Mouse (Mus musculus) neural tube, embryonic 15.5 days (tissue): Measurements from ENCODE around the gene Pank3. TPM values are rescaled to one million over a fixed set of nuclear protein-coding genes. Genes with fewer than 3 reads are reported as not detected.
A peak's percentile ranks its signal among the peaks of the same experiment; 100 is the strongest.
"Not testable (repeated sequence)": the region's sequence is repeated elsewhere in the genome, so short reads cannot be mapped to it uniquely, and the experiment has no call there.

Experiments used
- ATAC-seq: fragments of 200-750 bp; cut with Nextera tagmentation; 2 replicates; pipeline ENCODE4 v1.8.0; 2017; ENCODE audit warnings: mild to moderate bottlenecking, moderate TSS enrichment, moderate library complexity; ENCODE audit not compliant: low FRiP score
- H3K27ac ChIP-seq: fragments of 300-500 bp; sonication (generic); replicated peaks from 2 replicates; pipeline ENCODE4 v1.5.1; 2015; ENCODE audit warnings: mild to moderate bottlenecking, inconsistent platforms
- H3K27me3 ChIP-seq: fragments of 300-500 bp; sonication (generic); replicated peaks from 2 replicates; pipeline ENCODE4 v1.6.1; 2015; ENCODE audit warnings: inconsistent platforms
- H3K36me3 ChIP-seq: fragments of 300-500 bp; sonication (generic); 2 replicates; pipeline ENCODE4 v1.6.1; 2015; ENCODE audit warnings: inconsistent platforms
- H3K4me1 ChIP-seq: fragments of 300-500 bp; sonication (generic); 2 replicates; pipeline ENCODE4 v1.6.1; 2015; ENCODE audit warnings: inconsistent platforms
- H3K4me2 ChIP-seq: fragments of 300-500 bp; sonication (generic); 2 replicates; pipeline ENCODE4 v1.6.1; 2015; ENCODE audit warnings: inconsistent platforms, mild to moderate bottlenecking, moderate library complexity
- H3K4me3 ChIP-seq: fragments of 300-500 bp; sonication (generic); replicated peaks from 2 replicates; pipeline ENCODE4 v1.5.1; 2015; ENCODE audit warnings: mild to moderate bottlenecking, inconsistent platforms
- H3K9ac ChIP-seq: fragments of 300-500 bp; sonication (generic); replicated peaks from 2 replicates; pipeline ENCODE4 v1.6.1; 2015; ENCODE audit warnings: mild to moderate bottlenecking, inconsistent platforms
- H3K9me3 ChIP-seq: fragments of 300-500 bp; sonication (generic); replicated peaks from 2 replicates; pipeline ENCODE4 v1.6.1; 2016; ENCODE audit warnings: inconsistent platforms
- WGBS: fragments of 180-500 bp; shearing (Covaris S2); methylation state at CpG from one replicate; pipeline ENCODE4 v1.1.7; 2015; ENCODE audit warnings: mixed read lengths; 5-methylcytosine and 5-hydroxymethylcytosine counted together
- polyA plus RNA-seq: library from polyadenylated mRNA; unstranded; fragments of >200 nt; fragmentation: Nextera tagmentation; extraction: Ambion mirVana; gene quantifications from 2 replicates; pipeline ENCODE4 v1.2.1, GENCODE M21; 2015

The Pank3 gene
- polyA plus RNA-seq, 1 experiment from 2014 or later = 19.8 TPM

GRCm38 (mm10) chr11:35827714-35828113, 58.4 kb downstream of the Pank3 start:
- Histone ChIP-seq H3K4me2 (no peak overlapping the region), H3K4me3 (no peak overlapping the region), H3K36me3 (peaks cover 81% of the 10 kb centered on the region), H3K9me3 (no peaks in the 10 kb centered on the region), H3K4me1 (peaks cover 6% of the 10 kb centered on the region), H3K27me3 (no peaks in the 10 kb centered on the region), H3K9ac (no peak overlapping the region), H3K27ac (no peak overlapping the region)
- 96% methylated on average over 6 of the region's 6 CpGs for WGBS
- ATAC-seq = no peak

DNA sequence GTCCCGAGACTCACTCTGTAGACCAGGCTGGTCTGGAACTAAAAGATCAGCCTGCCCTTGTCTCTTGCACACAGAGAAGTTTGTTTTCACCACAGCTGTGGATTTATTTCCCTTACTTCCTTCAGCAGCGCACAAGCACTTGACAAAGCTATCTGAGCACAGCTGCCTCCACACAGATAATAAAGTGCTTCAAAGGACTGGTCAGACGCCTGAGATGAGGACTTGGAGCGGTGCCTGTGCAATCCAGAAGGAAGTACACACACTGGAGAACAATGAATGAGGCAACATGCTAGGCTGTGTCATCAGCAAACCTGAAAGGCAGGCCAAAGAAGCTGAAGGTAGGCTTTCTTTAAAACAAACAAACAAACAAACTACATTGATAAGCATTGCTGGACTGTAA, 62.9 kb downstream of the Pank3 start:
- H3K36me3 ChIP-seq = peaks cover 46% of the 10 kb centered on the region
- no peak overlapping the region for H3K9ac ChIP-seq
- no peak overlapping the region for H3K4me3 ChIP-seq
- H3K27me3 ChIP-seq = no peaks in the 10 kb centered on the region
- no peak overlapping the region for H3K27ac ChIP-seq
- ATAC-seq = no peak
- peaks cover 18% of the 10 kb centered on the region for H3K4me1 ChIP-seq
- H3K9me3 ChIP-seq = no peaks in the 10 kb centered on the region
- 0 out of 2 replicates have a peak overlapping the region, but pooled peaks have one; percentile 9 for H3K4me2 ChIP-seq
- WGBS = 73% methylated on average over 4 of the region's 4 CpGs

DNA sequence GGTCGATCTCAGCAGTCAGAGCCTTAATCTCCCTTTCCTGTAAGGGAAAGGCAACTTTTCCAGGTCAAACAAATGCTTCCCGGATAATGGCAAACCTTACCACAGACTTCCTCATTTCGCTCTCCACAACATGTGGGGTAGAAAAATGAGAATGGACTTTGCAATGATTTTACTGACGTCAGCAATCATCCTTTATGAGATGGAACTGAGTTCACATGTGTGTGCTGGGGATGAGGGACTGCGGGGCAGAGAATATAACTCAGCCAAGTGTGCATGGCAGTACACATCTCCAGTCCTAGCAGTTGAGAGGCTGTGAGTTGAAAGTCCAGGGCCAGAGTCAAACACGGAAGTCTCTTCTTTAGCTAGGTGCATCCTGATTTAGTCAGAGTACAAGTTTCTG, 64.0 kb downstream of the Pank3 start:
- Histone ChIP-seq H3K4me2 (peak overlapping the region; percentile 72), H3K27ac (no peak overlapping the region), H3K9ac (peak overlapping the region; percentile 92), H3K9me3 (no peaks in the 10 kb centered on the region), H3K36me3 (peaks cover 35% of the 10 kb centered on the region), H3K27me3 (no peaks in the 10 kb centered on the region), H3K4me3 (peak overlapping the region; percentile 97), H3K4me1 (peaks cover 23% of the 10 kb centered on the region)
- 90% methylated on average over 6 of the region's 6 CpGs for WGBS
- no peak for ATAC-seq

DNA sequence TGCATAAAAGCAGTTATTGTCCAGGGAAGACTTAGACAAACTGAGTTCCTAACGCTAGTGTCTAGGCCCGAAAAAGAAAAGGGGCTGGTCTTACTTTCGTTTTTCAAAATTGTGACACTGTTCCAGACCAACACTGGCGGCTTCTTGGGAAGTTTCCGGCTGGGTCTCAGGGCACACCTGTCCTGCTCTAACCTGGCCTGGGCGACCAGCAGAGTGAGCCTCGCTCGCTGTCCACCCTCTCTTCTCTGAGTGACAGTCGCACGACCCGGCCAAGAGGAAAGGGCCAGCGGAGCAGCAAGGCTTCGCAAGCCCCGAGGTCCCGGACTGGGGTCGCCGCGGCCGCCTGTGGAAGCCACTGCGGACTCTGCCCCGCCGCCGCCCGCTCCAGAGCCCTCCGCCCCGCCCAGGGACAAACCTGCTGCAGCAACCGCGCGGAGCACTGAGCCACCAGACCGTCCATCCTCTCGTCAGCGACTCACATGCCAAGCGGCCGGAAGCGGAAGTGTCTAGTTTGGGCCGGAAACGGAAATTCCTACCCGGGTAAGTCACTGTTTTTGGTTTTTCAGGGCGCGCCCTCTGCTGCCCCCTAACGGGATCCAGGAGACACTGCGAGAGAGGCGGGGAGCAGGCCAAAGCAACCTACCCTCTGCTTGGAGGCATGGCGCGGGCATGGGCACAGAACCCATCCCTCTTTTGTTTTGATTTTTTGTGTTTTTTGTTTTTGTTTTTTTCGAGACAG, 64.9 kb downstream of the Pank3 start, which contains the start of gene Rars:
Gene Rars, minus strand, starts transcription at position 485 of the 739 bp plus-strand sequence.
- H3K27me3 ChIP-seq = no peaks in the 10 kb centered on the region
- 2% methylated on average over 46 of the region's 46 CpGs for WGBS
- peak; percentile 80 for ATAC-seq
- H3K36me3 ChIP-seq = peaks cover 26% of the 10 kb centered on the region
- peak within 1 kb of the TSS; percentile 92 for H3K9ac ChIP-seq
- H3K4me2 ChIP-seq = peak within 1 kb of the TSS; percentile 72
- H3K4me1 ChIP-seq = peaks cover 25% of the 10 kb centered on the region
- H3K9me3 ChIP-seq = no peaks in the 10 kb centered on the region
- H3K4me3 ChIP-seq = peak within 1 kb of the TSS; percentile 97
- H3K27ac ChIP-seq = peak within 1 kb of the TSS; percentile 63

DNA sequence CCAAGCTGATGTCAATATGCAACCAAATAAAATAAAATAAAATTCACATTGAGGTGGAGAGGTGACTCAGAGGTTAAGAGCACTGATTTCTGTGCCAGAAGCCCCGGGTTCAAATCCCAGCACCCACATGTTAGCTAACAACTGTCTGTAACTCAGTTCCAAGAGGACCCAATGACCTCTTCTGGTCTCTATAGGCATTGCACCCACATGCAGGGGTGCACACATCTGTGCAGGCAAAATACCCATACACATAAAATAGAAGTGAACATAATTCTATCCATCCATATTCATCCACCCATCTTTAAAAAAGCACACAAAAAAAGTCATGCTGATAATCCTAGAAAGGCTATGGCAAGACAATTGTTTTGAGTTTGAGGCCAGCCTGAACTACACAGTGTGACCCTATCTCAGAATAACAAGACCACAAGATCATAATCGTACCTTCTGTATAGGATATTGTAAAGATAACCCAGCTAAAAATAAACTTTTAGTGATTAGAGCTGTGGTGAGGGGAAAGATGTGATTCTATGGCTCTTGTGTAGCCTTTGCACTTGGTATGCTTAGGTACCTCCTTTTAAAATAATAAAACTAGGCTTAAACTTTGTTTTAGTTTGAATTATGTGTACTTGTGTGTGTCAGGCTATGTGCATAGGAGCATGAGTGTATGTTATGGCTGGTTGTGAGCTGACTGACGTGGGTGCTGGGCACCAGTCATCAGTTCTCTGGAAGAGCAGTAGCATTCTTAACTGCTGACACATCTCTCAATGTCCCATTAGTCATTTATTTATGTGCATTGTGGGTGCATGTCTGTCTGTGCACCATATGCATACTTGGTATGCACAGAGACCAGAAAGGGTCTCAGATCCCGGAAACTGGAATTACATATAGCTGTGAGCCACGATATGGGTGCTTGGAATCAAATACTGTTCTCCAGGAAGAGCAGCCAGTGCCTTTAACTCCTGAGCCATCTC, 68.2 kb downstream of the Pank3 start:
- H3K9me3 ChIP-seq = no peaks in the 10 kb centered on the region
- no peaks in the 10 kb centered on the region for H3K27me3 ChIP-seq
- peaks cover 21% of the 10 kb centered on the region for H3K4me1 ChIP-seq
- H3K9ac ChIP-seq = no peak overlapping the region; the same call in 1 of the 2 replicates
- H3K36me3 ChIP-seq = peaks cover 4% of the 10 kb centered on the region
- WGBS = 75% methylated on average over 5 of the region's 5 CpGs
- H3K4me2 ChIP-seq = peak overlapping the region; percentile 62
- H3K27ac ChIP-seq = 0 out of 2 replicates have a peak overlapping the region, but pooled peaks have one; percentile 30
- no peak for ATAC-seq
- H3K4me3 ChIP-seq = no peak overlapping the region

- 0 out of 2 replicates have a peak overlapping the region, but pooled peaks have one; percentile 49 for H3K27ac ChIP-seq
- no peaks in the 10 kb centered on the region for H3K27me3 ChIP-seq
- H3K9me3 ChIP-seq = no peaks in the 10 kb centered on the region
- peaks cover 3% of the 10 kb centered on the region for H3K36me3 ChIP-seq
- H3K4me1 ChIP-seq = peaks cover 9% of the 10 kb centered on the region
- WGBS = 10% methylated on average over 28 of the region's 28 CpGs
- peak; percentile 82 for ATAC-seq
- peak overlapping the region; percentile 38 for H3K4me3 ChIP-seq
- peak overlapping the region; percentile 62 for H3K4me2 ChIP-seq
- H3K9ac ChIP-seq = peak overlapping the region; percentile 44; the same call in 1 of the 2 replicates
Observed at GRCm38 (mm10) chr11:35838345-35839338, 69.4 kb downstream of the Pank3 start.

DNA sequence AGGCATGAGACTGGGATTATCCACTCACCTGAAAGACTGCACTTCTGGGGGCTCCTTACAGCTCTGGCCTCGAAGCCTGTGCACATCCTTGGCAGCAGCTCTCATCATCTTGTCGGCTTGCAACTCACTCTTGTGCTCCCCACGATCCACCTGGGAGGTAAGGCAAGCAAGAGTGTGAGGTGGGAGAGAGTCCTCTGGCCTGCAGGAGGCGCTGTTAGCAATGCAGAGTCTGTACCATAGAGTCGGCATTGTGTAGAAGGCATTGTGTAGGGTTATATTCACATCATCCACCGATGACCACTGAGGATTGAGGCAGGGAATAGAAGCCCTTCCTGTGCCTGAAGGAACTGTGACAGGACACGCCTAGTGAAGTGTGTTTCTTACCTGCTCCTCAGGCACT, 71.0 kb downstream of the Pank3 start:
- ATAC-seq = no peak
- H3K36me3 ChIP-seq = peaks cover 3% of the 10 kb centered on the region
- H3K9ac ChIP-seq = no peak overlapping the region
- H3K4me2 ChIP-seq = no peak overlapping the region
- H3K27me3 ChIP-seq = no peaks in the 10 kb centered on the region
- no peaks in the 10 kb centered on the region for H3K9me3 ChIP-seq
- WGBS = 78% methylated on average over 7 of the region's 7 CpGs
- H3K27ac ChIP-seq = no peak overlapping the region
- 0 out of 2 replicates have a peak, but pooled peaks cover 6% of the 10 kb centered on the region for H3K4me1 ChIP-seq
- no peak overlapping the region for H3K4me3 ChIP-seq

- not testable (repeated sequence) for H3K4me2 ChIP-seq, H3K4me1 ChIP-seq, H3K27ac ChIP-seq, H3K9me3 ChIP-seq, H3K27me3 ChIP-seq, H3K9ac ChIP-seq, H3K4me3 ChIP-seq, H3K36me3 ChIP-seq, ATAC-seq
- WGBS = 92% methylated on average over 4 of the region's 4 CpGs
Observed at GRCm38 (mm10) chr11:35840806-35841205, 71.5 kb downstream of the Pank3 start.
